Mouse (Mus musculus): ENCODE results near the gene Arhgap15.

DNA sequence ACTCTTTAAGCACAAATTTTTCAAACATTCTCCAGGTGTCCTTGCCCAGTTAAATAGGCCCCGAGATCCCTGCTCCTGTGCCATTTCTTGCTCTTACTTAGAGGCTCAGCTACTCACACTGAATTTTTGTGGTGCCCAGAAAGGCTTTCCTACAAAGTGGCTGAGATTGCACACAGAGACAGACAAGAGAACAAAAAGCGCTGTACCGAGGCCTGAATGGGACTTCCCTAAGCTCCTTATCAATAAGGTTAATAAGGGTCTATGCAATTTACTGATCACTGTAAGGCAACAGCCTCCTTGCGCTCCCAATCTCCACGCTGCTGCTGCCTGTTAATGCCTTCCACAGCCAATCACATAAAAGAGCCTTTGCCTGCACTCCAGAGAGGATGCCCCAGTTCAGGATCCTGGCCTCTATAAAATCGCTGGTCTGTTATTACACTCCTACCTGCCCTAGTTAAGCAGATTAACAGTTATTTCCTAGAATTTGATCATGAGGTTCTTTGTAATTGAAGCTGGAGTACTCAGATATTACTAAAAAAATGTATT, 646.4 kb downstream of the Arhgap15 start:
- TF ChIP-seq CTCF (IDR thresholded peaks at IDR 0.05; ENCODE audit: borderline replicate concordance, insufficient read depth, low read length) (no peak), POLR2A (IDR thresholded peaks at IDR 0.05; ENCODE audit: low read depth, low read length) (no peak)

Data from embryonic fibroblast, embryonic 13.5 days (primary cell).